28 mouse cellular contexts compared by ENCODE assay signal in genomic region chr14:51826625-51827024, GRCm38 (mm10). TPM values are rescaled to one million over a fixed set of nuclear protein-coding genes. Genes with fewer than 3 reads are reported as not detected.
"Had no signal": no experiment of that assay in that cellular context is flagged by ENCODE, and none has a peak within 500 bp of the region (broad histone marks: within the 10 kb centered on the region; RNA-seq: fewer than 3 reads in every experiment).

No protein-coding gene starts in this region.

- H3K4me1 ChIP-seq: kidney, embryonic 15.5 days; stomach, embryonic 15.5 days had no signal

- H3K27ac ChIP-seq: kidney, embryonic 15.5 days; left cerebral cortex, adult 2 months; liver, embryonic 14.5 days; stomach, embryonic 15.5 days had no signal

- H3K4me3 ChIP-seq: kidney, embryonic 15.5 days; left cerebral cortex, adult 2 months; stomach, embryonic 15.5 days had no signal

- H3K9me3 ChIP-seq: kidney, embryonic 15.5 days; stomach, embryonic 15.5 days had no signal

- H3K27me3 ChIP-seq: kidney, embryonic 15.5 days; stomach, embryonic 15.5 days had no signal

- H3K4me2 ChIP-seq: kidney, embryonic 15.5 days; liver, embryonic 11.5 days; lung, embryonic 14.5 days; midbrain, embryonic 11.5 days; stomach, embryonic 15.5 days had no signal

- ATAC-seq: liver, postnatal 0 days; lung, postnatal 0 days had no signal

- H3K36me3 ChIP-seq: kidney, embryonic 15.5 days; stomach, embryonic 15.5 days had no signal

- H3K9ac ChIP-seq: kidney, embryonic 15.5 days; liver, embryonic 14.5 days; liver, postnatal 0 days; lung, embryonic 14.5 days; stomach, embryonic 15.5 days had no signal

- DNase-seq: kidney, adult 8-10 months; kidney, postnatal 10 days; kidney, postnatal 36 days; layer of hippocampus, postnatal 36 days; liver, postnatal 0 days; lung, embryonic 14.5 days; midbrain, embryonic 14.5 days; thymus, postnatal 25 days had no signal

RNA-seq across cellular contexts. Expression of gene AY358078, which starts 26.8 kb away (rescaled TPM):
- total RNA-seq: layer of hippocampus, adult 8-10 months; layer of hippocampus, postnatal 10 days; layer of hippocampus, postnatal 36 days; left cerebral cortex, adult 2 months; left cerebral cortex, postnatal 10 days; left cerebral cortex, postnatal 36 days; megakaryocyte-erythroid progenitor cell, adult 5-6 weeks; midbrain, postnatal 0 days had no signal
- polyA plus RNA-seq: kidney, embryonic 15.5 days; limb, embryonic 11.5 days; limb, embryonic 14.5 days; liver, embryonic 11.5 days; liver, embryonic 14.5 days; liver, postnatal 0 days; lung, embryonic 14.5 days; lung, postnatal 0 days; midbrain, embryonic 11.5 days; midbrain, embryonic 14.5 days; midbrain, postnatal 0 days; neural tube, embryonic 11.5 days; neural tube, embryonic 14.5 days; spleen, adult 2 months; stomach, embryonic 15.5 days; thymus, postnatal 0 days had no signal

RNA-seq across cellular contexts. Expression of gene Ear6, which starts 26.9 kb away (rescaled TPM):
- total RNA-seq: layer of hippocampus, adult 8-10 months; layer of hippocampus, postnatal 10 days; layer of hippocampus, postnatal 36 days; left cerebral cortex, adult 2 months; left cerebral cortex, postnatal 10 days; left cerebral cortex, postnatal 36 days; megakaryocyte-erythroid progenitor cell, adult 5-6 weeks; midbrain, postnatal 0 days had no signal
- polyA plus RNA-seq: kidney, embryonic 15.5 days; limb, embryonic 11.5 days; lung, embryonic 14.5 days; midbrain, embryonic 11.5 days; midbrain, embryonic 14.5 days; midbrain, postnatal 0 days; neural tube, embryonic 11.5 days; neural tube, embryonic 14.5 days; small intestine, adult 2 months had no signal

RNA-seq across cellular contexts. Expression of gene Ang4, which starts 53.2 kb away (rescaled TPM):
- total RNA-seq: layer of hippocampus, adult 8-10 months; layer of hippocampus, postnatal 10 days; layer of hippocampus, postnatal 36 days; left cerebral cortex, adult 2 months; left cerebral cortex, postnatal 10 days; left cerebral cortex, postnatal 36 days; megakaryocyte-erythroid progenitor cell, adult 5-6 weeks; midbrain, postnatal 0 days had no signal
- polyA plus RNA-seq: kidney, embryonic 15.5 days; limb, embryonic 11.5 days; limb, embryonic 14.5 days; liver, embryonic 11.5 days; liver, embryonic 14.5 days; liver, postnatal 0 days; lung, embryonic 14.5 days; lung, postnatal 0 days; midbrain, embryonic 11.5 days; midbrain, embryonic 14.5 days; midbrain, postnatal 0 days; neural tube, embryonic 11.5 days; neural tube, embryonic 14.5 days; spleen, adult 2 months had no signal
